Mouse (Mus musculus): Measurements from ENCODE around the gene Tnip2.

DNA sequence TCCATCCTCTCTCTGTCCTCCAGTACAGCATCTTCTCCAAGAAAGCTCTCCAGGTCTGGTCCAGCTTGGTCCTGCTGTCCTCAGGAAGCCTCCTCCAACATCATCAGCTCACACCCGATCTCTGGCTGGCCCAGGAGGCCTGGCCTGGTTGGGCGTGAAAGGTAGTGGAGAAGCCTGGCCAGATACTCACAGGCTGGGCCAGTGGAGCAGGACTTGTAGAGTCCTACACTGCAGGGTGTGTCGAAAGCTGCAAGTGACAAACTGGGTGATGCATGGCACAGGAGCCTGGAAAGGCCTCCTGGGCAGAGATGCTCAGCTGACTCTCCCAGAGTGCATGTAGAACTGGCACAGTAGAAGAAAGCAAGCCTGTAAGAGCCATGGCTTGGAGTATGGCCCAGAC lies 7.5 kb upstream of the Tnip2 start:
- TF ChIP-seq POLR2A (IDR thresholded peaks at IDR 0.05; ENCODE audit: low read depth, low read length): no peak
- no peak for TF ChIP-seq ZKSCAN1 (IDR thresholded peaks at IDR 0.05; ENCODE audit: borderline replicate concordance, low read depth, low read length)
- no peak for TF ChIP-seq TCF12 (IDR thresholded peaks at IDR 0.05; ENCODE audit: low read depth, low read length)
- TF ChIP-seq USF1 (IDR thresholded peaks at IDR 0.05; ENCODE audit: low read depth, low read length): no peak
- TF ChIP-seq CTCF (conservative IDR thresholded peaks at IDR 0.05 in 1 of 2, IDR thresholded peaks at IDR 0.05 in 1 of 2; ENCODE audit: low read depth in 2 of 2, low read length in 2 of 2): no peak

Measured in CH12.LX (cell line).